Mouse (Mus musculus): Measurements from ENCODE around the gene Pgap3.

DNA sequence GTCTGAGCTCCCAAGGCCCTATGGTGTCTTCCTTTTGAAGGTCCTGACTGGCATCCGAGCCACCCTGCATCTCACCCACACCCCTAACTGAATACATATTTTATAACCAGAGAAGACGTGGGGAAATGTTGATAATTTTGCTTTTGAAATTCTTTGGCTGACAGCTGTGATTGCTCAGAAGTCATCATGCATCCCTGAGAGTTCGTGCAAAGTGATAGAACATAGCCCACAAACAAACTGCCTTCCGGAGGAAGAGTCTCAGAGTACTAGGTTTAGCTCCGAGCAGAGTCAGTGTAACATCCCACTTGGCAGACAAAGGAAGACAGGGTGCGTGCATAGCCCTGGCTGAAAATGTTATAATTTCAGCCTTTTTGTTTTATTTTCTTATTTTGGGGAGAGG lies 27.0 kb downstream of the Pgap3 start:
- TF ChIP-seq GATA1 (IDR thresholded peaks at IDR 0.05; ENCODE audit: low read length) (no peak), TAL1 (IDR thresholded peaks at IDR 0.05; ENCODE audit: low read length) (no peak)

Measured in erythroblast, embryonic 14.5 days (primary cell).